Mouse (Mus musculus): ENCODE data around the gene Ctsl. TPM values are rescaled to one million over a fixed set of nuclear protein-coding genes. Genes with fewer than 3 reads are reported as not detected.

Ctsl gene
- total RNA-seq (2018; cell fraction: chromatin; rRNA removed) = 100 to 1,000 TPM in 15 of 26 experiments, 10 to 100 TPM in 11; 28.8 to 498 (median 136) TPM
- total RNA-seq (2018; cell fraction: cytosol; rRNA removed) = 1,000 to 10,000 TPM in 1 of 26 experiments, 100 to 1,000 TPM in 25; 292 to 1,007 (median 547) TPM
- total RNA-seq (2018; cell fraction: nucleus; rRNA removed) = 1,000 to 10,000 TPM in 1 of 26 experiments, 100 to 1,000 TPM in 25; 266 to 1,797 (median 504) TPM
- polyA plus RNA-seq (2018) = 822 to 3,190 TPM (median 998 TPM) in 3 replicates

DNA sequence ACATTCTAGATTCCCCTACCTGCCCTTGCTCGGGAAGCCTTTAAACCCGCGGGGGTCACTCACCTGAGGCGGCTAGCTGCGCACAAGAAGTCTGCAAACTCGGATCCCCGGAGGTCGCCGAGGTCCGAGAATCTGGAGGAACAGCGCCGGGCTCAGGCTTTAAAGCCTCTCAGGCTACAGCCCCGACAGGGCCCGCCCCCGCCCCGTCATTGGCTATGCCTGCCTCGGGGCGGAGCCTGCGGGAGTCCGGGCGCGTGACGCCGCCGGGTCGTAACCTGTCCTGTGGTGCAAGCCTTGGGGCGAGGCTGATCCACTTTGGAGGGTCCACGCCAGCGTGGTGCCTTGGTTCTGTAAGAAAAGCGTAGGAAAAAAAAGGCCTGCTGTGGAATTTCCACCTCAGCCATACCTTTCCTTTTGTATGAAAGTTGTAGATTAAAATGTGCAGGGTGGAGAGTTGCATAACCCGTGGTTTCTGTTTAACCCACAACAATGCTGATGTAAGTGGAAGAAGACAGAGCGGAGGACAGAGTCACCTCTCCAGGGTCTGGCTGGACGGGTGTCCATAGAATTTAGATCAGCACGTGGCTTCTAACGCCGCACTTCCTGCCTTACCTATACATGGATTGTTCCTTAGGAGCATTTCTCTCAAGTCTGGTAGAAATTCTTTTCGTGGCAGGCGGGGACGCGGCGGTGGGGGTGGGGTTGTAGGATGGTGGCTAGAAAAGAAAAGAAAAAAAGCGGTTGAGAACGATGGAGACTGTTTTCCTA is at the start of gene Ctsl:
Ctsl (minus strand) TSS at position 718 of the 768 bp plus-strand sequence.
- WGBS (ENCODE audit: missing documents) = under 1% methylated on average over 30 of the region's 43 CpGs
- peak within 1 kb of the TSS; percentile 88 for H3K4me3 ChIP-seq (ENCODE audit: inconsistent target)
- peak within 1 kb of the TSS; percentile 79 for H3K27ac ChIP-seq
- H3K79me2 ChIP-seq (ENCODE audit: inconsistent target) = peaks cover 44% of the 10 kb centered on the region
- peaks cover 33% of the 10 kb centered on the region for H3K36me3 ChIP-seq (ENCODE audit: inconsistent target)

DNA sequence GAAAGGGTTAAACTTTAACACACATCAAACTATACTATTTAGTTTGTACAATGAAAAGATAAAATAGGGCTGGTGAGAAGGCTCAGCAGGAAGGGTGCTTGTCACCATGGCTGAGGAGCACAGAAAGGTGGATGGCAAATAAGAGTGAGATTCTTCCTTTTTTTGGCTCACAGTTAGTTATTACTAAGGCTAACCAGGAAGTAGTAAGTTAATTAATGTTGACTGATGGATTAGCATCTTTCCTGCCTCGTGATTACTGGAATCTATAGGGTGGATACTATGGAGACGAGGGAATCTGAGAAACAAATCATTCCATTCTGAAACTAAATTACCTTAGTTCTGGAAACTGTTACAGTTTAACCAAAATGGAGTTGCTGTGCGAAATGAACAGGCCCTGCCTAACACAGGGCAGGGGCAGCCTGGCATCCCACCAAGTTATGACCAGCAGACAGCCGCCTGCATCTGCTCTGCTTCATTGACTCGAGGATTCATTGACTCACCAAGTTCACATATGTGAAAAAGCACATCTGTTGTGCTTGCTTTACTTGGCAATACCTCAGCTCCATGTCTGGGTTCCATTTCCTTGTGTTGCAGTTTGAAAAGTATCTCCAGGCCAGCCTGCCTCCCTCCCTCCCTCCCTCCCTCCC is 46.4 kb upstream of the Ctsl start:
- Histone ChIP-seq H3K4me3 (ENCODE audit: inconsistent target) (no peak overlapping the region), H3K79me2 (ENCODE audit: inconsistent target) (no peaks in the 10 kb centered on the region), H3K27ac (no peak overlapping the region), H3K36me3 (ENCODE audit: inconsistent target) (no peaks in the 10 kb centered on the region)
- 93% methylated on average over 5 of the region's 5 CpGs for WGBS (ENCODE audit: missing documents)

DNA sequence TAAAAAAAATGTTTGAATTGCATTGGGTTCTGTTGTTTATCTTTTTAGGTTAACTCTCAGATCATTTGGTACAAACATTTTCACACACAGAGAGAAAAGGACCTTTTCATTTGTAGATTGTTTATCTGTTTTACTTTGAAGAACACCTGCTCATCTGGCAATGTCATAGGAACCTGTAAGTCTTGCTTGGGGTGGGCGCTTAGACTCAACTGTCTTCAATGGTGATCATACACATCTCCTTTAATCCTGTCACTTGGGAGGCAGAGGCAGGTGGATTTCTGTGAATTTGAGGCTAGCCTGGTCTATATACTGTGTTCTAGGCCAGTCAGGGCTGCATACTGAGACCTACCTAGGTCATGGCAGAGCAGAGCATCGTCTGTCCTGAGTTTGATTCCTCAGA is 45.0 kb upstream of the Ctsl start:
- Histone ChIP-seq H3K36me3 (ENCODE audit: inconsistent target) (no peaks in the 10 kb centered on the region), H3K27ac (no peak overlapping the region), H3K4me3 (ENCODE audit: inconsistent target) (no peak overlapping the region), H3K79me2 (ENCODE audit: inconsistent target) (no peaks in the 10 kb centered on the region)
- 100% methylated on average over 2 of the region's 2 CpGs for WGBS (ENCODE audit: missing documents)

DNA sequence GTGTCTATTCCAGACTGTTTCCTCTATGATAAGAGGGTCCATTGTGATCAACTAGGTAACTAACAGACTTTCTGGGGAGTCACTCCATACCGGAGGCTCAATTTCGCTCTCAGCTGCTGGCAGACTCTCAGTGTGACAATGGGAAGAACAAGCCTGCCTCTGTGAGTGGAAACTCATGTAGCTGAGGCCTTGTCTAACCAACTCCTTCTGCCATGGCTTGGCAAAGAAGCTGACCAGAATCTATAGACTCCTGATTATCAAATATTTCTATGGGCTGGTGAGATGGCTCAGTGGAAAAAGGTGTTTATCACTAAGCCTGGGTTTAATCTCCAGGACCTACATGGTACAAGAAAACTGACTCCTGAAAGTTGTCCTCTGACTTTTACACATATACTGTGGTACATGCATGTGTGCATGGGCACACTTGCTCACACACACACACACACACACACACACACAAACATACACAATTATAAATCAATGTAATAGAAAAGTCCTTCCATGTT is 42.1 kb upstream of the Ctsl start:
- Histone ChIP-seq H3K27ac (no peak overlapping the region), H3K36me3 (ENCODE audit: inconsistent target) (no peaks in the 10 kb centered on the region), H3K79me2 (ENCODE audit: inconsistent target) (no peaks in the 10 kb centered on the region), H3K4me3 (ENCODE audit: inconsistent target) (no peak overlapping the region)
- WGBS (ENCODE audit: missing documents) = 96% methylated on average over 2 of the region's 2 CpGs

DNA sequence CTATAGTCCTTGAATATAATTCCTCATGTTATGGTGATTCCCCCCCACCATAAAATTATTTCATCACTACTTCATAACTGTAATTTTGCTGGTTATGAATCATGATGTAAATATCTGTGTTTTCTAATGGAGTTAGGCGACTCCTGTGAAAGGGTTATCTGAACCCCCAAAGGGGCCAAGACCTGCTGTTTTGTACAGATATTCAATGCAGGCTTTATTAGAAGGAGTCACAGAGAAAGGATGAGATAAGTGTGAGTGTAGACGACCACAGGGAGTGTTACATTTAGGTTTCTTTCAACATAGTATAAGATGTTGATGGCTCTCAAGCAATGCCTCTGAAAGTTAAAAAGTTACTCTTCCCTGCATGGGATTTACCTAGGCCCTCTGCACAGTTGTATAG is 40.6 kb upstream of the Ctsl start:
- Histone ChIP-seq H3K4me3 (ENCODE audit: inconsistent target) (no peak overlapping the region), H3K27ac (no peak overlapping the region), H3K79me2 (ENCODE audit: inconsistent target) (no peaks in the 10 kb centered on the region), H3K36me3 (ENCODE audit: inconsistent target) (no peaks in the 10 kb centered on the region)
- WGBS (ENCODE audit: missing documents) = 100% methylated on average over 2 of the region's 2 CpGs

DNA sequence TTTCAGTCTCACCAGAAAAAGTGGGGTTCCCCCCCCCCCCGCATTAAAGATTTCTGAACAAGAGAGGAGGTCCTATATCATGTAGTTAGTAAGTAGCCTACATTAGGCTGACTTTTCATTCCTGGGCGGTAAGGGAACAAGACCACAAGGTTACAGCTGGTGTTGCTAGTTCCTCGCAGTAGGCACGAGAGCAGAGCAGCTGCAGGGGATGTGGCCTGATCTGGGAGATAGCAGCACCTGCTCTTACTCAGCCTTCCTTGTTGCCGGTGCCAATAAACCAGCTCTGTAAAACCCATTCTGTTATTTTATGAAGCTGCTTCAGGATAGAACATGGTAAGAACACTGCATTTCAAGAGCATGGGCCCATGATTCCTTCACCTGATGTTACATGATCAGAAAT is 39.9 kb upstream of the Ctsl start:
- 30% methylated on average over 5 of the region's 5 CpGs for WGBS (ENCODE audit: missing documents)
- no peak overlapping the region for H3K27ac ChIP-seq
- no peaks in the 10 kb centered on the region for H3K79me2 ChIP-seq (ENCODE audit: inconsistent target)
- H3K36me3 ChIP-seq (ENCODE audit: inconsistent target) = no peaks in the 10 kb centered on the region
- no peak overlapping the region for H3K4me3 ChIP-seq (ENCODE audit: inconsistent target)

DNA sequence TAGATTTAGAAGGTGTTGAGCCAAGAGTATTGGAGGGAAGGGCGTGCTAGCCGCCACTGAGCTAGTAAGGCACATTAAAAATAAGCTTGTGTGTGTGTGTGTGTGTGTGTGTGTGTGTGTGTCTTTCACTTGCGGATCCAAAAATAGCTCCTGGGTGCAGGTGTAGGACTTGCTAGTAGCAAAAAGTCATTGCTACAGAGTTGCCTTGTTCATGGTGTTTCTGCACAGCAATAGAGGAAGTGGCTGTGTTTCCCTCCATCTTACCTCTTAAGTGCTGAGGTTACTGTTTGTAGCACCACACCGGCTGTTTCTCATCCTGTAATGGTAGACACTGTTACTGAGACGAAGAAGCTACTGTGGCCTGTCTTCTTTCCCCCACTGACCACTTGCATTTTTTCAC is 37.3 kb upstream of the Ctsl start:
- H3K79me2 ChIP-seq (ENCODE audit: inconsistent target) = no peaks in the 10 kb centered on the region
- no peaks in the 10 kb centered on the region for H3K36me3 ChIP-seq (ENCODE audit: inconsistent target)
- no peak overlapping the region for H3K4me3 ChIP-seq (ENCODE audit: inconsistent target)
- WGBS (ENCODE audit: missing documents) = 50% methylated on average over 5 of the region's 5 CpGs
- peak overlapping the region; percentile 84 for H3K27ac ChIP-seq

DNA sequence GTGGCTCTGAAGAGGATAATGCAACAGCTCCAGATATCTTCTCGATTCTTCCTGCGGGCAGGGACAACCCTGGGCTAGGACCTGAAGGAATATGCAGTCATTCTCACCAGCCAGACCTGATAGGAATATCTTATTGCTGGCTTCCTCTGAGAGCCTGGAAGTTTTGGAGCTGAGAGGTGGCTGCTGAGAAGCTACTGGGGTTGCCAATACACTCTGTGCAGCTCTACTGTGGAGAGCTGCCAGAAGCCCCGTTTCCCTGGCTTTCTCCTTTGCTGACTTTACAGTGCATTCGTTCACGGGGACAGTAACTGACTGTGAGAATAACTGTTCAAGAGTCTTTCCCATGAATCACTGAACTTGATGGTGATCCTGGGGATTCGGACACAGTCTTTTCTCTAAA is 34.9 kb upstream of the Ctsl start:
- Histone ChIP-seq H3K4me3 (ENCODE audit: inconsistent target) (no peak overlapping the region), H3K27ac (no peak overlapping the region), H3K79me2 (ENCODE audit: inconsistent target) (no peaks in the 10 kb centered on the region), H3K36me3 (ENCODE audit: inconsistent target) (no peaks in the 10 kb centered on the region)
- 94% methylated on average over 6 of the region's 6 CpGs for WGBS (ENCODE audit: missing documents)

DNA sequence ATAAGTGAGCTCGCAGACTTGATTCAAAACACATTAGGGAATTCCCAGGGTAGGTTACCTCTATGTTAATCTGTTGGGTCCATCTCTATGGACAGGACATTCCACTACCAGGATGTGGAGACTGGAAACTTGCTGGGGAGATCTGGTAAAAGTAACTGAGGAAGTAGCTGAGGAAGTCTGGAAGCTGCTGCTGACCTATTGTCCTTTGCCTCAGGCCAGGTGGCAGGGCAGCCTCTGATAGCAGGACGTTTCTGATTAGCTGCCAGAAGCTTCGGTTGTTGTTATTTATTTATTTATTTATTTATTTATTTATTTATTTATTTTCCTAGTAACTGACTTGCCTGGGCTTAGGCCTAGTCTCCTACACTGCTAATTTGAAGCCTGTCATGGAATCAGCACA is 32.8 kb upstream of the Ctsl start:
- Histone ChIP-seq H3K36me3 (ENCODE audit: inconsistent target) (no peaks in the 10 kb centered on the region), H3K27ac (no peak overlapping the region; the same call in 1 of the 2 replicates), H3K4me3 (ENCODE audit: inconsistent target) (no peak overlapping the region), H3K79me2 (ENCODE audit: inconsistent target) (no peaks in the 10 kb centered on the region)
- WGBS (ENCODE audit: missing documents) = 79% methylated on average over 3 of the region's 3 CpGs

DNA sequence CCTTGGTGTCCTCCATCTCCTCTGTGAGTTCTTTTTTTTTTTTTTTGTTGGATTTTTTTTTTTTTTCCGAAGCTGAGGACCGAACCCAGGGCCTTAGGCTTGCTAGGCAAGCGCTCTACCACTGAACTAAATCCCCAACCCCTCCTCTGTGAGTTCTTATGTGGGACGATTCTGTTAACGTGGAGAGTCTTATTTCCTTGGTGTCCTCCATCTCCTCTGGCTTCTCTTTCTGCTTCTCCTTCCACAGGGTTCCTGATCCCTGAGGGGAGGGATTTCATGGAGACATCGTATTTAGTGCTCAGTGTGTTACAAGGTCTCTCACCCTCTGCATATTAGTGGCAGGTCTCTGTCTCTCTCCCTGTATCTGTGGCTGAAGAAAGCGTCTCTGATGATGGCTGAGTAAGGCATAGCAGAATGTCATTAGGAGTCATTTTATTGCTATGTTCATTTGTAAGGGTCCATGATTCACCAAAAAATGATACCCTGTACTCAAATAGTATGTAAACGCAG is 32.3 kb upstream of the Ctsl start:
- WGBS (ENCODE audit: missing documents) = 95% methylated on average over 5 of the region's 8 CpGs
- H3K27ac ChIP-seq = peak overlapping the region; percentile 89
- no peaks in the 10 kb centered on the region for H3K79me2 ChIP-seq (ENCODE audit: inconsistent target)
- H3K4me3 ChIP-seq (ENCODE audit: inconsistent target) = no peak overlapping the region
- H3K36me3 ChIP-seq (ENCODE audit: inconsistent target) = no peaks in the 10 kb centered on the region

DNA sequence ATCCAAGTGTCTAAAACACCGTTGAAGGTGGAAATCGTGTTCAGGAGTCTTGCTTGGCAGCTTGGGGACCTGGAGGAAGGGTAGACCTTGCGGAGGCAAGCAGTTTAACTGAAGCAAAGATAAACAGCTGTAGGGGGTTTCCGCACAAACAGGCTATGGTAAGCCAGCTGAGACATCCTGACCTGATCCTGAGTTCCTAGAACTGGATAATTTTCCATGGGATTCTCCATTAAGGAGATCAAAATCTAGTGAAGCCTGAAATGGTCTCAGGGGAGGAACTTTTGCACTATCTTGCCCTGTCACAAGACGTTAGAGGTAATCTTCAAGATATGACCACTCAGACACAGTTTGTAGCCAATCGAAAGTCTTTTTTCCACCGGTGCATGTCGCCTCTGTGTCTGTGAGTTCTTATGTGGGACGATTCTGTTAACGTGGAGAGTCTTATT is 31.8 kb upstream of the Ctsl start:
- H3K4me3 ChIP-seq (ENCODE audit: inconsistent target) = no peak overlapping the region
- WGBS (ENCODE audit: missing documents) = 82% methylated on average over 10 of the region's 10 CpGs
- H3K36me3 ChIP-seq (ENCODE audit: inconsistent target) = no peaks in the 10 kb centered on the region
- H3K27ac ChIP-seq = peak overlapping the region; percentile 89
- H3K79me2 ChIP-seq (ENCODE audit: inconsistent target) = no peaks in the 10 kb centered on the region

DNA sequence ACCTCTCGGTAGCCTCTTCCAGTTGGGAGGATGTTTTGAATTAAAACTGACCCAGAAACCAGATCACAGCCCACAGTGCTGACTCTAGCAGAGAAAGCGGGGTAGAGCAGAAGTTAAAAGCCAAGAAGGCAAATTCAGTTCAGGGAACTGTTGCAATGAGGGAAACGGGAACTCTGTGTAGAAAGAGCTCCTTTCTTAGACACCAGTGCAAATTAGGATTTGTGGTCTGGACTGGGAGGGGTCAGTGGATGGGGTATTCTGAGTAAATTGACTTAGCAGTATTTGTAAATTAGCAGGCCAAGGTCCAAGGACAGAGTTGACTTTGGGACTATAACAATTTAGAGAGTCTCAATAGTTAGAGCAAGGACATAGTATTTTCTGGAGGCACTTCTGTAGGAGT is 31.3 kb upstream of the Ctsl start:
- Histone ChIP-seq H3K4me3 (ENCODE audit: inconsistent target) (no peak overlapping the region), H3K36me3 (ENCODE audit: inconsistent target) (no peaks in the 10 kb centered on the region), H3K27ac (peak overlapping the region; percentile 89), H3K79me2 (ENCODE audit: inconsistent target) (no peaks in the 10 kb centered on the region)
- 0% methylated on average over 3 of the region's 3 CpGs for WGBS (ENCODE audit: missing documents)

DNA sequence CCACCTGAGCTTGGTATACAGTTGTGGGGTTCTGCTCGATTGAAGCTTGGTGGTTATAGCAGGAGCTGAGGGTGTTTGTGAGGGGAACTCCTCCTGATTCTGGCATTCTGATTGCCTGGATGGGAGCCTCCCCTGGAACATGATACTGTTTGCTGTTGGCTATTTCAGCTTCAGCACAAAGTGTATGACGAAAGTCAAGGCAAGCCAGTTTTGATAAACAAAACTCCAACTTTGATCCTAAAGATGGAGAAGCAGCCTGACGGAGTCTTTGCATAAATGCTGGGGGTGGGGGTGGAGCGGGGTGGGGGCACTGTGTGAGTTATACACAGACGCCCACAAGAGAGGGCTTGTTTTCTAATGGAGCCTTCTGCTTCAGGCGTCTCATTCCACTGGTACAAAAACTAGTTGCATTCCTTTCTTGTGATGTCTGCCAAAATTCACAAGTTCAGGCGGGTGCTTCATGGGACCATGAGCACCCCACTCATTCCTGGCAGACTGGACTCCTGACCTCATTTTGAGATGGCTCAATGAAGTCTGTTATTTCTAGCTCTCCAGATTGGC is 30.2 kb upstream of the Ctsl start:
- 92% methylated on average over 7 of the region's 7 CpGs for WGBS (ENCODE audit: missing documents)
- Histone ChIP-seq H3K79me2 (ENCODE audit: inconsistent target) (no peaks in the 10 kb centered on the region), H3K36me3 (ENCODE audit: inconsistent target) (no peaks in the 10 kb centered on the region), H3K27ac (peak overlapping the region; percentile 89), H3K4me3 (ENCODE audit: inconsistent target) (no peak overlapping the region)

DNA sequence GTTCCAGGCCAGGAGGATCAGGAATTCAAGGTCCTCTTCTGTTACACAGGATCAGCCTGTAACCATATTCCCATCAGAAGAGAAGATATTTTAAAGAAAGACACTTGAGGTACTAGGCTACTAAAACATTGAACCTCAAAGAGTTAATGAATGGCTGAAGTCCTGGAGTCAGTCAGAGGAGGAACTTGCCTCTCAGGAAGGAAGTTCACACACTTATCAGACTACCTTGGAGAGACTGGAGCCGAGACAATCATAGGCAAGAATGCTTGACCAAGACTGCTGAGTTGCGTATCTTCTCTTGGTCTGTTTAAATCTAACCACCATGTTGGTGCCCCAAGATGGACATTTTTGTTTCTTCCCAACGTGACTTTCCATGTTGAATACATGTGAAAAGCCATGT is 29.2 kb upstream of the Ctsl start:
- Histone ChIP-seq H3K79me2 (ENCODE audit: inconsistent target) (no peaks in the 10 kb centered on the region), H3K27ac (no peak overlapping the region), H3K36me3 (ENCODE audit: inconsistent target) (no peaks in the 10 kb centered on the region), H3K4me3 (ENCODE audit: inconsistent target) (no peak overlapping the region)
- WGBS (ENCODE audit: missing documents) = 84% methylated on average over 3 of the region's 3 CpGs
